Mouse (Mus musculus): ENCODE data around the gene Adprhl1. TPM values are rescaled to one million over a fixed set of nuclear protein-coding genes. Genes with fewer than 3 reads are reported as not detected.
A peak's percentile ranks its signal among the peaks of the same experiment; 100 is the strongest.

Adprhl1 gene
- polyA plus RNA-seq, 1 experiment, result not detected

- TF ChIP-seq CTCF (IDR thresholded peaks at IDR 0.05; ENCODE audit: extremely low read depth, insufficient read length, insufficient replicate concordance, low read depth, low read length) (no peak), POLR2A (IDR thresholded peaks at IDR 0.05; ENCODE audit: low read depth, low read length) (peak; percentile 65)
- Histone ChIP-seq H3K36me3 (ENCODE audit: control insufficient read depth, insufficient read depth, low read length) (peaks cover 5% of the 10 kb centered on the region), H3K27ac (ENCODE audit: insufficient read depth, low read depth, low read length) (peak within 1 kb of the TSS; percentile 97), H3K27me3 (ENCODE audit: control insufficient read depth, insufficient read depth, low read length) (no peaks in the 10 kb centered on the region), H3K4me3 (ENCODE audit: low read depth, low read length) (peak within 1 kb of the TSS; percentile 73), H3K4me1 (ENCODE audit: control insufficient read depth, insufficient read depth, insufficient read length, low read length) (peaks cover 3% of the 10 kb centered on the region; the same call in 1 of the 2 replicates)
- under 1% methylated on average over 79 of the region's 79 CpGs for WGBS
These were observed 34.0 kb upstream of the Adprhl1 start, which contains the start of the genes Dcun1d2 and Tmco3 for GRCm38 (mm10) chr8:13287692-13288623. Gene Dcun1d2 (minus strand): TSS chr8:13288131. Gene Tmco3 (plus strand): TSS chr8:13288190.

GRCm38 (mm10) chr8:13287304-13287691 lies 33.3 kb upstream of the Adprhl1 start:
- Histone ChIP-seq H3K36me3 (ENCODE audit: control insufficient read depth, insufficient read depth, low read length) (no peaks in the 10 kb centered on the region), H3K27ac (ENCODE audit: insufficient read depth, low read depth, low read length) (peak overlapping the region; percentile 97), H3K4me3 (ENCODE audit: low read depth, low read length) (peak overlapping the region; percentile 73), H3K4me1 (ENCODE audit: control insufficient read depth, insufficient read depth, insufficient read length, low read length) (peaks cover 3% of the 10 kb centered on the region; the same call in 1 of the 2 replicates), H3K27me3 (ENCODE audit: control insufficient read depth, insufficient read depth, low read length) (no peaks in the 10 kb centered on the region)
- TF ChIP-seq CTCF (IDR thresholded peaks at IDR 0.05; ENCODE audit: extremely low read depth, insufficient read length, insufficient replicate concordance, low read depth, low read length), result no peak
- TF ChIP-seq POLR2A (IDR thresholded peaks at IDR 0.05; ENCODE audit: low read depth, low read length), result peak; percentile 48; the same call in 1 of the 2 replicates
- under 1% methylated on average over 34 of the region's 34 CpGs for whole genome bisulfite sequencing

DNA sequence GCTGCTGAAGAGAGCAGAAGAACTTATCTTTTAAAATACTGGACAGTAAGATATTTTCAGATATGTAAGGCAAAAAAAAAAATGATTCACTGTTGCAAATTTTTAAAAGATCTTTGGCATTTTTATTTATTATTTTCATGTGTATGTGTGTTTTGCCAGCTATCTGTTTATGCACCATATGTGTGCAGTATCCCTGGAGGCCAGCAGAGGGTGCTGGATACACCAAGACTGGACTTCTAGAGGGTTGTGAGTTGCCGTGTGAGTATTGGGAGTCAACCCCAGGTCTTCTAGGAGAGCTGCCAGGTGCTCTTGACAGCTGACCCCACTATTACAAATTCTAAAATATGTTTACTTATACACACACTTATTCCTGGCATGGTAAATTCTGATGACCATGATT lies 29.2 kb upstream of the Adprhl1 start:
- 68% methylated on average over 1 of the region's 1 CpGs for WGBS
- no peaks in the 10 kb centered on the region; the same call in 1 of the 2 replicates for H3K36me3 ChIP-seq (ENCODE audit: control insufficient read depth, insufficient read depth, low read length)
- TF ChIP-seq POLR2A (IDR thresholded peaks at IDR 0.05; ENCODE audit: low read depth, low read length), result no peak
- TF ChIP-seq CTCF (IDR thresholded peaks at IDR 0.05; ENCODE audit: extremely low read depth, insufficient read length, insufficient replicate concordance, low read depth, low read length), result peak; percentile 25; the same call in 1 of the 2 replicates
- peaks cover 3% of the 10 kb centered on the region; the same call in 1 of the 2 replicates for H3K4me1 ChIP-seq (ENCODE audit: control insufficient read depth, insufficient read depth, insufficient read length, low read length)
- H3K27ac ChIP-seq (ENCODE audit: insufficient read depth, low read depth, low read length), result no peak overlapping the region
- H3K4me3 ChIP-seq (ENCODE audit: low read depth, low read length), result no peak overlapping the region
- no peaks in the 10 kb centered on the region for H3K27me3 ChIP-seq (ENCODE audit: control insufficient read depth, insufficient read depth, low read length)

DNA sequence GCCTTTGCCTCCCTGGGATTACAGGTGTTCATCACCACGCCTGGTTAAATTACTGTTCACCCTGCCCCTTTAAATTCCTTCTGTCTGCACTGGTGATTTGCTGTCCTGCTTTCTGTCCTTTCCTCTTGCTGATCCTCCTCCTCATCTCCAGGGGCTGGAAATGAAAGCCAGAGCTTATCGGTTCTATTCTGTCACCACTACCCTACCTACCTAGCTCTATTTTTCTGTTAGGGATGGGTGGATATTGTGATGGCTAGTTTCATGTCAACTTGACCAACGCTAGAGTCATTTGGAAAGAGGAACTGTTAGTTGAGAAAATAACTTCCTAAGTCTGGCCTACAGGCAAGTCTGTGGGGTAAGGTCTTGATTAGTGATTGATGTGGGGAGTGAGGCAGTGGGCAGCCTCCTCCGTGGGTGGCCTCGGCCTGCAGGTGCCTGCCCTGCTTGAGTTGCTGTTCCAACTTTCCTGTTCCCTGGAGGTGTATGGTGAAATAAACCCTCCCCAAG lies 23.0 kb upstream of the Adprhl1 start:
- TF ChIP-seq POLR2A (IDR thresholded peaks at IDR 0.05; ENCODE audit: low read depth, low read length) (no peak), CTCF (IDR thresholded peaks at IDR 0.05; ENCODE audit: extremely low read depth, insufficient read length, insufficient replicate concordance, low read depth, low read length) (no peak)
- WGBS, result 80% methylated on average over 5 of the region's 5 CpGs
- no peaks in the 10 kb centered on the region for H3K27me3 ChIP-seq (ENCODE audit: control insufficient read depth, insufficient read depth, low read length)
- no peak overlapping the region for H3K4me3 ChIP-seq (ENCODE audit: low read depth, low read length)
- no peaks in the 10 kb centered on the region for H3K4me1 ChIP-seq (ENCODE audit: control insufficient read depth, insufficient read depth, insufficient read length, low read length)
- H3K36me3 ChIP-seq (ENCODE audit: control insufficient read depth, insufficient read depth, low read length), result peaks cover 12% of the 10 kb centered on the region
- no peak overlapping the region for H3K27ac ChIP-seq (ENCODE audit: insufficient read depth, low read depth, low read length)

- no peak for TF ChIP-seq POLR2A (IDR thresholded peaks at IDR 0.05; ENCODE audit: low read depth, low read length)
- no peak for TF ChIP-seq CTCF (IDR thresholded peaks at IDR 0.05; ENCODE audit: extremely low read depth, insufficient read length, insufficient replicate concordance, low read depth, low read length)
- Histone ChIP-seq H3K27me3 (ENCODE audit: control insufficient read depth, insufficient read depth, low read length) (no peaks in the 10 kb centered on the region), H3K4me3 (ENCODE audit: low read depth, low read length) (no peak overlapping the region), H3K36me3 (ENCODE audit: control insufficient read depth, insufficient read depth, low read length) (peaks cover 26% of the 10 kb centered on the region), H3K27ac (ENCODE audit: insufficient read depth, low read depth, low read length) (no peak overlapping the region), H3K4me1 (ENCODE audit: control insufficient read depth, insufficient read depth, insufficient read length, low read length) (no peaks in the 10 kb centered on the region)
- WGBS, result 90% methylated on average over 5 of the region's 5 CpGs
These were observed 18.9 kb upstream of the Adprhl1 start for GRCm38 (mm10) chr8:13272834-13273233.

DNA sequence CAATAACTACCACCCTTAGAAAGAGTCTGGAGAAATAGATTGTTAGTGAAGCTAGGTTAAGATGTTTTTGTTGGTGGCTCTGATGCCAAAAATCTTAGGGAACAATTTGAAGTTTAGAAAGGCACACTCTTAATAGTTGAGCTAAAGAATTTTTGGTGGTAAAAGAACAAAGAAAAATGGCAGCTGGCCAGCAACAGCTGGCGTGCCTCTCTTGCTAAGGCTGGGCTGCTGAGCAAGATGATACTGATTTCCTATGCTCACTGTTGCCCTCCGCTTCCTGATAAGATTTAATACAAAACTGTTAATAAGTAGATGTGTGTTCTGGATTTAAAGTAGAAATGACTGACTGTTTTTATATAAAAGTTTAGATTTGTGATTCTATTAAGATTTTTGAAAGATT lies 13.6 kb upstream of the Adprhl1 start:
- no peak overlapping the region for H3K27ac ChIP-seq (ENCODE audit: insufficient read depth, low read depth, low read length)
- WGBS, result 67% methylated on average over 2 of the region's 2 CpGs
- H3K4me1 ChIP-seq (ENCODE audit: control insufficient read depth, insufficient read depth, insufficient read length, low read length), result no peaks in the 10 kb centered on the region
- no peaks in the 10 kb centered on the region for H3K27me3 ChIP-seq (ENCODE audit: control insufficient read depth, insufficient read depth, low read length)
- TF ChIP-seq CTCF (IDR thresholded peaks at IDR 0.05; ENCODE audit: extremely low read depth, insufficient read length, insufficient replicate concordance, low read depth, low read length) (no peak), POLR2A (IDR thresholded peaks at IDR 0.05; ENCODE audit: low read depth, low read length) (no peak)
- no peak overlapping the region for H3K4me3 ChIP-seq (ENCODE audit: low read depth, low read length)
- peaks cover 24% of the 10 kb centered on the region for H3K36me3 ChIP-seq (ENCODE audit: control insufficient read depth, insufficient read depth, low read length)

- Histone ChIP-seq H3K27ac (ENCODE audit: insufficient read depth, low read depth, low read length) (no peak overlapping the region), H3K27me3 (ENCODE audit: control insufficient read depth, insufficient read depth, low read length) (no peaks in the 10 kb centered on the region), H3K4me1 (ENCODE audit: control insufficient read depth, insufficient read depth, insufficient read length, low read length) (no peaks in the 10 kb centered on the region), H3K4me3 (ENCODE audit: low read depth, low read length) (no peak overlapping the region), H3K36me3 (ENCODE audit: control insufficient read depth, insufficient read depth, low read length) (peaks cover 17% of the 10 kb centered on the region)
- WGBS, result 73% methylated on average over 3 of the region's 3 CpGs
- TF ChIP-seq POLR2A (IDR thresholded peaks at IDR 0.05; ENCODE audit: low read depth, low read length) (no peak), CTCF (IDR thresholded peaks at IDR 0.05; ENCODE audit: extremely low read depth, insufficient read length, insufficient replicate concordance, low read depth, low read length) (no peak)
These were observed 9.4 kb upstream of the Adprhl1 start for GRCm38 (mm10) chr8:13263376-13263775.
